Mouse (Mus musculus) left cerebral cortex, postnatal 10 days (tissue): ENCODE measurements around the gene Igf2bp2. TPM values are rescaled to one million over a fixed set of nuclear protein-coding genes. Genes with fewer than 3 reads are reported as not detected.

Source experiments
- DNase-seq, 2 experiments: peaks; one replicate each; pipeline ENCODE4 v3.0.0; 2021 to 2022; ENCODE audit warnings: low spot score in 2 of 2, mixed read lengths in 1 of 2; ENCODE audit errors: extremely low spot score in 1 of 2
- intact Hi-C: fragments of 180-260 bp; cut with DNase I; formaldehyde crosslinking; loops from one replicate; pipeline ENCODE4 v1.15.1; 2025
- total RNA-seq, 2 experiments: library from RNA; stranded (reverse); gene quantifications; 2 replicates each; pipeline ENCODE4 v1.2.3; 2021

Igf2bp2 gene
- total RNA-seq, 2 experiments from 2014 or later, result 1.9 to 2.6 TPM

DNA sequence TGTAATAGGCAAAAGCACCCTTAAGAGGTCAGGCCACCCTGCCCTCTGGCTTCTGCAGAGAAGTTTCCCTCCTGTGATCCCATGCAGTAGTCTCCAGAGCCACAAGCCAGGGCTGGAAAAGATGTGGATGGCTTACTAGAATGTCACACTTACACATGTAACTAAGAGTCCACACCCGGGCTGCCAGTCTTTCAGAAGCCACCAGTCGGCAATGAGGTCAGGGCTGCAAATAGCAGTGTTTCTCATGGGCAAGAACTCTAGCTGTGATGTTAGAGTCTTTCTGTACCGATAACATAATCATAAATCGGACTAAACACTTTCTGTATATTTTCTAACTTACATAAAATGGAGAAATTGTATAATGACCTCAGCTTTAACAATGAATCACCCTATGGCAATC lies 46.4 kb downstream of the Igf2bp2 start:
- DNase-seq, result no peak
- intact Hi-C loops, result no loop called here

DNA sequence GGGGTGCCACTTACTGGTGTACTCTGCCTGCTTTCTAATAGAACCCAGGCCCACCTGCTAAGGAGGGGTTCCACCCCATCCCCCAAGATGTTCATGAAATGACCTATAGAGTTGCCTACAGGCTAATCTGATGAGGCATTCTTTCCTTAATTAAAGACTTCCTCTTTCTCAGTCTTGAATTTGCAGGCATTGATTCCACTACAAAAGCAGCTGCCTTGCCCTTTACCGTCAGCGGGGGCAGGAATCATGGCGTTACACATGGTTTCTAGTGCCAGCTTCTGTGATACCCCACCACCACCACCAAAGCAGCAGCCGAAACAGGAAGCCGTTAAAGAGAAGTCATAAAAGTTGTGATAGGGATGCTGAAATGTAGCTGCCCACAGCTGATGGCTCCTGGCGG lies 47.0 kb downstream of the Igf2bp2 start:
- intact Hi-C loops, result no loop called here
- DNase-seq, result no peak

DNA sequence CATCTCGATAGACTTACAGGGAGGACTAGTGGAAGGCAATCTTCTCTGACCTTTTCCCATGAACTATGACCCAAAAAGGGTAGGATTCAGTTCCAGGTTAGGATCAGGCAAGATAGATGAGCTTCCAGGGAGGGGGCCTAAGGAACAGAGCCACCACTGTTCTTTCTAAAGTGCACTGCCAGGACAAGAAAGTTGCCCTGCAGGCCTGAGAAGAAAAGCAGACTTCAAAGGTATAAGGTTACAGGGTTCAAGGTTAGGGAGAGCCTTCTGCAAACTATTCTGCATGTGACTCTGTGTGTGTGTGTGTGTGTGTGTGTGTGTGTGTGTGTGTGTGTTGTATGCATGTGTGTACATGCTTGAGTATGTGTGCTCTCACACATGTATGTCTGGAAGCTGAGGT lies 53.1 kb downstream of the Igf2bp2 start:
- DNase-seq, result no peak

DNA sequence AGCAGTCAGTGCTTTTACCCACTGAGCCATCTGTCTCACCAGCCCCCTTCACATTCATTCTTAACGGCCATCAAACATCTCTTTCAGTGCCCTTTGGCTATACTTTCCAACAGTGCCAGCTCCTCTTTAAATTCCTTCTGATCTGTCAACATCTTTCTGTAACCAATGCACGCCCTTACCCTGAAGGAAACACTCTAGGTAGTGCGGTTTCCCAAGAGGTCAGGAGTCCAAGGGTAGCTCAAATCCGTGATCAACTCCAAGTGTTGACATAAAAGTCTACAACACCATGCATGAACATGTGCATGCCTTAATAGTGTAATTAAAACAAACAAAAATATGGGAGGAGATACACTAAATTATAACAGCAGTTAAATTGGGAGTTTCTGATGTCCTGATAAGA lies 53.9 kb downstream of the Igf2bp2 start:
- no peak for DNase-seq
- intact Hi-C loops, result loop anchor here (5.0 kb wide), 1 partner anchor 183 kb away; no protein-coding TSS in a partner anchor

More for the DNA sequence above, 53.1 kb downstream of the Igf2bp2 start:
- intact Hi-C loops, result no loop called here

DNA sequence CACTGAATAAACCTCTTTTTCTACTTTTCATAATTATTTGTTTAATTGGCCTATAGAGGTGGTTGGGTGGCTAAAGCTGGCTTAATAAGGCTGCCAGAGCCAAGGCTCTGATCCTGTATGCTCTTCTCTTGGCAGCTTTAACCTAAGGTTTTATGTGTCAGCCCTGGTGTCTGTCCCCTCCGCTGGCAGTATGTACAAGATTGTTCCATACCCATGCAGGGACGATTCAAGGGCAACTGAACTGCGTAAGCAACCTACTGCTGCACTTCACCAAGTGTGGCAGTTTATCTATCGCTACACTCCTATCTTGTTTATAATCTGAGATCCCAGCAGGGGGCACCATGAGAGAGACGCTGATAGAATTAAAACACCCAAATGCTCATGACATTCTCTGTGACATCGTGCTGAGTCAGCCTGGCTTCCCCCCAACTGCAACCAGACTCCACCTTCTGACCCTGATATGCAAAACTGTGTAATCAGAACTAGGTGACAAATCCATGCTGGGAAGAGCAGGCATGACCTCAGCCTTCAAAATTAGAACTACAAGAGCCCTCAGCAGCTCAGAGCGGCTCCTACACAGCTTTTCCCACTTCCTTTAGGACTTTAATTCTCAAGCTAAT lies 55.1 kb downstream of the Igf2bp2 start:
- DNase-seq, result peak; percentile 38 to 39
- intact Hi-C loops, result loop anchor here (5.0 kb wide), 1 partner anchor 184 kb away; no protein-coding TSS in a partner anchor

DNA sequence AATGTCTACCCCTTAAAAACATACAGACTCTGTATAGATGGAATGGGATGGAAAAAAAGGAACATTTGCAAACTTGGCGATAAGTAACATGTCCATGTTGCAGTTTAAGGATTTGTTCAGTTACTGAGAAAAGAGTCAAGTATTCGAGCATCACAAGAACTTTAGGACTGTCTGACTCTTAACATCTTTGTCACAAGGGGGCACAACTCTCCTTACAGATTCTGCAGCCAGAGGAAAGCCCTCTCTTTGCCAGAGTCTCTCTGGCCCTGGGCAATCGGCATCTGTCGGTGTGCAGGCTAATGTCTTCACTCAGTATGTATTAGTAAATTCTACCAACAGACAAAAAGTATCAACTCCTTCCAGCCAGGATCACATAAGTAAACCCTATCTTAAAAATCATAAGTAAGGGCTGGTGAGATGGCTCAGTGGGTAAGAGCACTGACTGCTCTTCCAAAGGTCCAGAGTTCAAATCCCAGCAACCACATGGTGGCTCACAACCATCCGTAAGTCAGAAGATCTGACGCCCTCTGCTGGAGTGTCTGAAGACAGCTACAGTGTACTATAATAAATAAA lies 57.0 kb downstream of the Igf2bp2 start:
- no peak for DNase-seq
- intact Hi-C loops, result loop anchor here (5.0 kb wide), 1 partner anchor 186 kb away; no protein-coding TSS in a partner anchor

DNA sequence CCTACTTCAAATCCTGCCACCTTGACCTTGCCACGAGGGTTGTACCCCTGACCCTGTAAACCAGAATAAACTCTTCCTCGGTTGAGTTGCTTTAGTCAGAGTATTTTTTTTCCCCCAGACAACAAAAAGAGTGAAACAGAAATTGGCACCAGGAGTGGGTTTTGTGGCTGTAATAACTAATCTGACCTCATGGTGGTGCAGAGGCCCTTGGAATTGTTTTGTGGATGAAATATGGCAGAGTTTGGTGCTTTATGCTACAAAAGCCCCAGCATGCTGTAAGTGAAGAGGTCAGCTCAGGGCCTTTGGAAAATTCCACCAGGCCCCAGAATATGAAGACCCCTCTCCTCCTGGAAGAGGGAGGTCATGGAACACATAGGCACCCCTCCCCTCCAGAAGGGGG lies 63.0 kb downstream of the Igf2bp2 start:
- no peak for DNase-seq
- intact Hi-C loops, result no loop called here

DNA sequence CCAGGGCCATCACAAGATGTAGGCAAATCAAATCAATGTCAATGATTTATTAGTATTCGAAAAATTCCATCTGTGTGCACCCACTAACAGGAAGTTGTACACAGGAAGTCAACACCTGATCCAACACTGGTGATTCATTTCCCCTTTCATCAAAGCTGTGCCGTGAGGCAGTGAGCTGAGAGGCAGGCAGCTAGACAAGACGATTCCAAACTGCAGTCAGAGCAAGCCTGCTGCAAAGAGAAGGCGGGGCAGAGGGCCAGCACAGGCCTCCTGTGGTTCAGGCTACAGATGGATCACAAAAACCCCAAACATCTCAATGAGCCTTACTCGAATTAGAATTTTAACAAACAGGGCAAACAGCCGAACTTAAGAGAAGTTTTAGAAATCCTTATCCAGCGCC lies 65.4 kb downstream of the Igf2bp2 start:
- peak in 1 of 2 experiments; percentile 35 for DNase-seq
- intact Hi-C loops, result no loop called here

DNA sequence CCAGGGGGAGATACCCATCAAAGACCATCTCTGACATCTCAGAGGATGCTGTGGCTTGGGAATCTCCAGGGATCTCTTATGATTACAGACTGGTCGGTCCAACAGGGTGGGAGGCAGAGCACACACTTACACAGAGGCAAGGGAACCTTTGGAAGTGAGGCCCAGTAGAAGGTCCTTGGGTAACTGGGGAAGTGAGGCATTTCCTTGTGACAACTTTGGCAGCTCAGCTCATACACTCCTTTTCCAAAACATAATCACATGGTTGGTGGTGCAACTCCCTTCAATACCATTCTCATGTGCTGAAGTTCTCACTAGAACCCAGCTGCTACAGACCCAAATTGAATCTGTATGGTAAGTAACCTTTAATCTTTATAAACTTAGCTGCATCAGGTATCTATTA lies 67.3 kb downstream of the Igf2bp2 start:
- intact Hi-C loops, result no loop called here
- no peak for DNase-seq

DNA sequence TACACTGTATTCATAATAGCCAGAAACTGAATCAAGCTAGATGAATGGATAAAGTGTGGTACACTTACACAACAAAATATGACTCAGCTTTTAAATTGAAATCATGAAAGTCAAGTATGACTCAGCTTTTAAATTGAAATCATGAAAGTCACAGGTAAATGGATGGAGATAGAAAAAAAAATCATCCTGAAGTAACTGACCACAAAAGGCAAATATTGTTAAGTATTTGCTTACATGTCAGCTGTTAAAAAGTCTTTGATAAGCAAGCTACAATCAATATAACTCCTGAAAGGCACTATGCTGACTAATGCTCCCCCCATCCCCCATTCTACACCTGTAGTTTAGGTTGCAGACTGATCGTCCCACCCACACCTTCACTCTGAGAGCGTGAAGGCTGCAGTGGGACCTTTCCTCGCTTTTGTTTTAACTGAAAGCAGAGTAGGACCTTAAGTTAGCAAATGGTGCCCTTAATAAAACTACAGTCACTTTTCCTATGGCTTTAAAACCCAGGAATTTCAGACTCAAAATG lies 71.8 kb downstream of the Igf2bp2 start:
- no peak for DNase-seq
- intact Hi-C loops, result no loop called here

DNA sequence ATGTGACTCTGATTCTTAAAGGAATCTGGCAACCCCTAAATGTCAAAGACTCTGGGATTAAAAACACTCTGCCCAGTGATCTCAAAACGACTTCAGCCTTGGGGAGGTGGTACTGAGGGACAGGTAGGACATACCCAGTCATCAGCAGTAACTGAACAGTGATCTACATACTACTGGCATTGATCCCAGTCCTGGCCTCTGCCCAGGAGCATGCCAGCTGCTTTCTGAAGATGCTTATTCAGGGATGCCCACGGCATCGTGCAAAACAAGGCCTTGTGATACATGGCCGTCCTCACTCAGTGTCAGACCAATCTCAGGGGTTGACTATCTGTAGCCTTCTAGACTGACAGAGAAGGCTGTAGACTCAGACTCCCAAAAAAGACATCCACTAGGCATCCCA lies 77.7 kb downstream of the Igf2bp2 start:
- no peak for DNase-seq
- intact Hi-C loops, result no loop called here

DNA sequence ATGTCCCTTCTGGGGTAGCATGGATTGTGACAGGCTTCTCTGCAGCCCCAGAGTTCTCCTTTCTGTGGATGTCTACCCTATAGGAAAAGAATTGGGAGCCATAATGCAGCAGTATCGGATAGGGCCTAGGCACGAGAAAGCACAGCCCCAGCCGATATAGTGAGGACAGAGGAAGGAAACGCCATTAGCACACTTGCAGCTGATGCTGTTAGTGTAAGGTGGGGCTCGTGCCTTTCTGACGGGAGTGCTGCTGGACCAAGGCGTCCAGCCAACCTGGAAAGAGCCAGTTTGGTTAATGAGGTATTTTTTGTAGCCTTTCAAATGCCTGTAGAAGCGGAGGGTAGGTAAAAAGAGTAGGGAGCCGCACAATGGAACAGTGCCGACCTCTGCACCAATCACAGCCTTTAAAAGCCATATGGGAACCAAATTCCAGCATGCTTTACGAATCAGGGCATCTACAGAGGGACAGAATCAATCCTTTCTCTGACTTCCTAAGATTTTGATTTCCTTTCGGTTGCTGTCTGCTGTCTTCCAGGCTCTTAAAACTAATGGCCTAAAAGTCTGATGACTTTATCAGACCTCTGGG lies 82.9 kb downstream of the Igf2bp2 start:
- no peak for DNase-seq
- intact Hi-C loops, result no loop called here

DNA sequence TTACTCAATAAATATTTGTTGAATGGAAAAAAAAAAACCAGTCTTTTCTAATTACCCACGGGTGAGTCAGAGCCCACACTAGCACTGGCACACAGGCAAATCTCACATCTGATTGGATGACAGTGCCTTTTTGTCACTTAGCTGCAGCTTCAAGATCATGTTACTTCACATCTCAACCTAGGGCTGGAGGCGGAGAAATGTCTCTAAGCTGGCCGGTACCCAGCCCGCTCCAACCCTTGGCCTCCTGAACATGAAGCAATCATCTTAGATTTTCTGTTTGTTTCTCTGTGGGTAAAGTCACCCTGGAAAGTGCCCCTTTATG lies 86.5 kb downstream of the Igf2bp2 start:
- intact Hi-C loops, result no loop called here
- DNase-seq, result no peak

DNA sequence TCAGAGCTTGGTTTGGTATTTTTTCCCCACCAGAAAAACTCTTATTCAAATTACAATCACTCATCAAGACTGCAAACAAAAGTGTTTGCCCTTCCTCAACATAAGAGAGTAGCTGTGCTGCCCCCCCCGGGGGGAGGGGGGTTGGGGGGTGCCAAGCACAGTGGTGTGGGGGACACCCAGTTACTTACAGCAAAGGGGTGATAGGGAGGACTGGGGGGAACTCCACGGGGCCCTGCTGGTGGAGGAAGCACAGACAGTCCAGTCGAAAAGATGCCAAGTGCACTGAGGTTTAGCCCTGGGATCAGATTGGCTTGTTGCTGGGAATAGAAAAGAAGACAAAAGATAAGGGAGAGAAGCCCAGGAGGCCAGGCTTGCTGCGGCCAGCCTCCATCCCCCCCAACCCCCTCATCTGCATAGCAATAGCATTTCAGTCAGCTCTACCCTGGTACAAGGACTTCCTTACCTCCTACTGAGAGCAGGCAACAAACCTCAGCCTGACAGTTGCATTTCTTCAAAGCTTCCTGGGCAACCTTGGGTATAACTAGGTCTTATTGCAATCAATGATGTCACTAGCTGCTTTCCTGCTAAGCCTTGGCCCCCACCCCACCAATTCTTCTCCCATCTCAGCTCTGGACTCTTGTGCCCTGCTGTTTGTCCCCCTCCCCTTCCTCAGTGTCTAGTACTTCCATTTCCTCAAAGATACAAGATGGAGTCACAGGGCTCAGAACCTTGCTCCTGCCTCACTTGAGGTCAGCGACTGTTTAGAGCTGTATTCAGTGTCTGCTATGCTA lies 87.1 kb downstream of the Igf2bp2 start:
- intact Hi-C loops, result no loop called here
- DNase-seq, result no peak

DNA sequence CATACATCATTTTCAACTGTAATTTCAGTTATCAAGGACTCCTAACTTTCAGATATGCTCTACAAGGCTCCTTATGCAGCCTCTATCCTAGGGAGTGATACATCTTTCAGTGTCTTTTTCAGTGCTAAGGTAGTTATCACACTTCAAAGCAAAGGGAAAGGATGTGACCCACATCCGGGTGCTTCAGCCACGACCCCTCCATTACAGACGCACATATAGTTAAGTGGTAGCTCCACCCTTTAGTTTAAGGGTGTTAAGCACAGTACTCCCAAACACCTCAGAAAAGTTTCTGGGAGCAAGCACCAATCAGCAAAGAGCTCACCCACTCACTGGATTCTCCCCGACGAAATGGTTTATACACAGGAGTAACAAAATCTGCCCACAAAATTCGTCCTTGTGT lies 88.0 kb downstream of the Igf2bp2 start:
- intact Hi-C loops, result no loop called here
- no peak for DNase-seq

DNA sequence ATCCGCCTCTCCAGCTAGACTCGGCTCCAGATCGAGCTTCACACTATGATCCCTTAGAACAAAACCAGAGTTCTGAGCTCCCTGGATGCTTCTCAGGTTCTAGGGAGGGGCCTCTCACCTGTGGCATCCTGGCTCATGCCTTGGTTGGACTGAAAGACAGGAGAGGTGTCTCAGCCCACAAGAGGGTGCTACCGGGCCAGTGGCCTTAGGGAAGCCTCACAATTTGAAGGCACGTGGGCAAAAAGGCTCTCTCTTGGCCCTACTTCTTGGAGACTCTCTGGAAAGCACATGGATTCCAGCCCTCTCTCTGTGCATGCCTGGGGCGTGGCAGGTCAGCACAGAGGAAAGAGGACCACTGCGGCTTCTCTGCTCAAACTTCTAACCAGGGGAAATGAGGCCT lies 91.7 kb downstream of the Igf2bp2 start:
- intact Hi-C loops, result no loop called here
- no peak for DNase-seq

DNA sequence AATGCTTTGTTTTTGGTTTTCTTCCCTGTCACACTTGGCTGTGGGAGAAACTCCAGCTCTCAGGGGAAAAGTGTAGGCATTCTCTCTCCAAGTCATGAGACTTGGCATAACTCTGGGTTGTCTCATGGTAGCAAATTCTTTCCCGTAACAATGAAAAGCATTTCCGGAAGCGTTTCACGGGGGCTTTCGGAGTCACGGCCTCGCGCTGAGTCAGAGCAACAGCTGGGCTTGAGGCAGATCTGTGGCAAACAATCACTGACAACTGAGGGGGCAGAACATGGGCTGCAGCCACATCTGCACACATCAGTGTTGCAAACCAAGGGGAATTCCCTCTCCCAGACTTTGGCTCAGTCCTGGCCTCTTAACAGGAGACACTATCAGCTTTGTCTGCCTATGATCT lies 95.7 kb downstream of the Igf2bp2 start:
- intact Hi-C loops, result no loop called here
- DNase-seq, result no peak

DNA sequence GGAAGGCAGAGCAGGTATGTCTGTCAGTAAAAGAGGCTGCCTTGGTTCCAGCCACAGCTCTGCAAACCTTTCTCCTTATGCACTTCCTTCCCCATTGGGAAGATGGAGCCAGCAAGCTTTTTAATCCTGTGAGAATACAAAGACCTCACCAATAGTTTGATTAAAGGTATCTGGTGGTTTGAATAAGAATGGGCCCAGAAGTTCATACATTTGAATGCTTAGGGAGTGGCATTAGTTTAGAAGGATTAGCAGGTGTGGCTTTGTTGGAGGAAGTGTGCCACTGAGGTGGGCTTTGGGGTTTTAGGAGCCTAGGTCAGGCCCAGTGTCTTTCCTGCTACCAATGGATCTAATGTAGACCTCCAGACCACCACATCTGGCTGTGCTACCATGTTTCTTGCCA lies 97.6 kb downstream of the Igf2bp2 start:
- DNase-seq, result no peak
- intact Hi-C loops, result no loop called here

DNA sequence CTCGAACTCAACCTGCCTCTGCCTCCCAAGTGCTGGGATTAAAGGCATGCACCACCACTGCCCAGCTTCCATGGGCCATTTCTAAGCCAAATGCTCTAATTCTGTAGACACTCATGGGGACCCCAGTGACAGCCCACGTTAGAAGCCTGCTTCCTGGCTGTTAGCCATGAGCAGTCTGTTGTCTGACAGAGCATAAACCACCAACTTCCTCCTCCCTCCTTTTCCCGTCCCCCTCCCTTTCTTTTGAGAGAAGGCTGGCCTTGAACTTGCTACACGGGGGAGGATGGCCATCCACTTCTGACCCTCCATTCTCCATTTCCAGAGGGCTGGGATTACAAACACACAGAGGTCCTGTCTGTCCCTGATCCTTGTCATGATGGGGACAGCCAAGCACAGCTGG lies 100.8 kb downstream of the Igf2bp2 start:
- intact Hi-C loops, result no loop called here
- DNase-seq, result no peak
